Mouse (Mus musculus) embryonic facial prominence, embryonic 15.5 days (tissue): Measurements from ENCODE around the gene Tbc1d15. TPM values are rescaled to one million over a fixed set of nuclear protein-coding genes. Genes with fewer than 3 reads are reported as not detected.

Experiments
- polyA plus RNA-seq: library from polyadenylated mRNA; unstranded; fragments of >200 nt; fragmentation: Nextera tagmentation; extraction: Ambion mirVana; gene quantifications from 2 replicates; pipeline ENCODE4 v1.2.1, GENCODE M21; 2015

Tbc1d15 gene
- polyA plus RNA-seq, 1 experiment from 2014 or later = 56.2 TPM

Other genes with a start within 250 kb of the Tbc1d15 start
- gene Tph2, start 66.4 kb downstream of the Tbc1d15 start, polyA plus RNA-seq = 0.08 and 0.12 TPM in 2 replicates
- 4.6 and 5.4 TPM in 2 replicates for gene Rab21, start 64.1 kb upstream of the Tbc1d15 start, polyA plus RNA-seq
- gene Tmem19, start 111.0 kb upstream of the Tbc1d15 start, polyA plus RNA-seq = 25.0 and 25.8 TPM in 2 replicates
- gene Thap2, start 133.0 kb upstream of the Tbc1d15 start, polyA plus RNA-seq = 22.4 and 24.3 TPM in 2 replicates
- gene Zfc3h1, start 133.5 kb upstream of the Tbc1d15 start, polyA plus RNA-seq = 22.0 and 23.7 TPM in 2 replicates